Mouse (Mus musculus) MEL (cell line): Measurements from ENCODE around the gene Cd37.

Source experiments
- CHD1 ChIP-seq: IDR thresholded peaks from 2 replicates; pipeline ENCODE4 v1.6.1; 2012; ENCODE audit warnings: low read depth, mild to moderate bottlenecking, inconsistent platforms, low read length, improper control_type of control experiment
- CTCF ChIP-seq, 3 experiments: IDR thresholded peaks in 2 of 3; conservative IDR thresholded peaks in 1 of 3; 2 replicates each; pipeline ENCODE4 v1.5.1; 2011 to 2012; ENCODE audit warnings: low read length in 3 of 3, low read depth in 2 of 3, mild to moderate bottlenecking in 2 of 3, improper control_type of control experiment in 1 of 3, inconsistent platforms in 1 of 3, mixed read lengths in 1 of 3, moderate library complexity in 1 of 3; ENCODE audit not compliant: control insufficient read depth in 1 of 3, insufficient read depth in 1 of 3, poor library complexity in 1 of 3, severe bottlenecking in 1 of 3
- E2F4 ChIP-seq: IDR thresholded peaks from 2 replicates; pipeline ENCODE4 v1.6.1; 2011; ENCODE audit warnings: low read depth, low read length, improper control_type of control experiment, borderline replicate concordance
- EP300 ChIP-seq, 2 experiments: IDR thresholded peaks; 2 replicates each; pipeline ENCODE4 v1.6.1; 2011; ENCODE audit warnings: improper control_type of control experiment in 2 of 2, low read length in 2 of 2, low read depth in 1 of 2, mild to moderate bottlenecking in 1 of 2
- ETS1 ChIP-seq: IDR thresholded peaks from 2 replicates; pipeline ENCODE4 v1.6.1; 2012; ENCODE audit warnings: low read depth, mild to moderate bottlenecking, inconsistent platforms, low read length, improper control_type of control experiment, moderate library complexity
- GATA1 ChIP-seq: IDR thresholded peaks from 2 replicates; pipeline ENCODE4 v1.6.1; 2011; ENCODE audit warnings: low read depth, low read length, improper control_type of control experiment
- HCFC1 ChIP-seq: IDR thresholded peaks from 2 replicates; pipeline ENCODE4 v1.6.1; 2012; ENCODE audit warnings: low read depth, mild to moderate bottlenecking, inconsistent platforms, low read length, improper control_type of control experiment, moderate library complexity
- MYC ChIP-seq: IDR thresholded peaks from 2 replicates; pipeline ENCODE4 v1.6.1; 2011; ENCODE audit warnings: low read depth, mild to moderate bottlenecking, low read length, improper control_type of control experiment, moderate library complexity
- POLR2A ChIP-seq, 2 experiments: IDR thresholded peaks; 2 replicates each; pipeline ENCODE4 v1.6.1; 2011 to 2012; ENCODE audit warnings: low read length in 2 of 2, mild to moderate bottlenecking in 2 of 2, control low read depth in 1 of 2, improper control_type of control experiment in 1 of 2, low read depth in 1 of 2, moderate library complexity in 1 of 2; ENCODE audit not compliant: control insufficient read depth in 1 of 2, insufficient read depth in 1 of 2, poor library complexity in 1 of 2
- POLR2AphosphoS2 ChIP-seq: IDR thresholded peaks from 2 replicates; pipeline ENCODE4 v1.6.1; 2011; ENCODE audit warnings: low read length, improper control_type of control experiment
- TBP ChIP-seq: IDR thresholded peaks from 2 replicates; pipeline ENCODE4 v1.8.0; 2011; ENCODE audit warnings: low read depth, low read length, improper control_type of control experiment
- TCF12 ChIP-seq: IDR thresholded peaks from 2 replicates; pipeline ENCODE4 v1.6.1; 2014; ENCODE audit warnings: low read depth, mild to moderate bottlenecking, inconsistent platforms, low read length, improper control_type of control experiment, moderate library complexity
- UBTF ChIP-seq: IDR thresholded peaks from 2 replicates; pipeline ENCODE4 v1.6.1; 2012; ENCODE audit warnings: low read depth, mild to moderate bottlenecking, inconsistent platforms, low read length, improper control_type of control experiment, moderate library complexity, borderline replicate concordance; ENCODE audit not compliant: insufficient read depth
- ZMIZ1 ChIP-seq: IDR thresholded peaks from 2 replicates; pipeline ENCODE4 v1.6.1; 2012; ENCODE audit warnings: low read depth, mild to moderate bottlenecking, inconsistent platforms, low read length, improper control_type of control experiment, moderate library complexity

- TF ChIP-seq CTCF (IDR thresholded peaks at IDR 0.05 in 2 of 3, conservative IDR thresholded peaks at IDR 0.05 in 1 of 3; ENCODE audit: control insufficient read depth in 1 of 3, insufficient read depth in 1 of 3, low read depth in 2 of 3, low read length in 3 of 3, poor library complexity in 1 of 3, severe bottlenecking in 1 of 3): no peak
- TF ChIP-seq MYC: no peak
- TF ChIP-seq TBP: no peak
- TF ChIP-seq HCFC1: no peak
- TF ChIP-seq POLR2A (IDR thresholded peaks at IDR 0.05; ENCODE audit: control insufficient read depth in 1 of 2, insufficient read depth in 1 of 2, low read depth in 1 of 2, low read length in 2 of 2, poor library complexity in 1 of 2): no peak
- TF ChIP-seq ETS1: no peak
- TF ChIP-seq UBTF: no peak
- TF ChIP-seq CHD1: no peak
- TF ChIP-seq TCF12: no peak
- no peak for TF ChIP-seq POLR2AphosphoS2
- no peak for TF ChIP-seq ZMIZ1
- TF ChIP-seq E2F4: no peak
- TF ChIP-seq EP300 (IDR thresholded peaks at IDR 0.05; ENCODE audit: low read depth in 1 of 2, low read length in 2 of 2): no peak
- no peak for TF ChIP-seq GATA1
These were observed 25.2 kb downstream of the Cd37 start for GRCm38 (mm10) chr7:45213708-45214107.
